Mouse (Mus musculus) CH12.LX (cell line): ENCODE results near the gene Fry. TPM values are rescaled to one million over a fixed set of nuclear protein-coding genes. Genes with fewer than 3 reads are reported as not detected.

Experiments used
- DNase-seq: peaks from one replicate; pipeline ENCODE4 v3.0.0-alpha.2; 2013; ENCODE audit errors: extremely low read depth
- H3K27ac ChIP-seq: 2 replicates; pipeline ENCODE4 v1.5.1; 2012; ENCODE audit warnings: low read depth, mild to moderate bottlenecking, control low read depth, moderate library complexity; ENCODE audit not compliant: insufficient read depth
- H3K27me3 ChIP-seq: replicated peaks from 2 replicates; pipeline ENCODE3; 2012; ENCODE audit warnings: inconsistent platforms
- H3K36me3 ChIP-seq, 2 experiments: replicated peaks in 1 of 2; 2 replicates each; pipeline versions ENCODE3 to v1.6.1; 2012; ENCODE audit warnings: inconsistent platforms in 1 of 2, low read length in 1 of 2, mild to moderate bottlenecking in 1 of 2, mixed read lengths in 1 of 2, moderate library complexity in 1 of 2; ENCODE audit not compliant: control insufficient read depth in 1 of 2, insufficient read depth in 1 of 2
- H3K4me1 ChIP-seq, 2 experiments: 2 replicates each; pipeline ENCODE4 v1.6.1; 2012; ENCODE audit warnings: inconsistent platforms in 1 of 2, moderate library complexity in 1 of 2; ENCODE audit not compliant: insufficient read depth in 2 of 2, control insufficient read depth in 1 of 2
- H3K4me2 ChIP-seq: 2 replicates; pipeline ENCODE4 v1.6.1; 2012; ENCODE audit warnings: low read depth, mild to moderate bottlenecking, control low read depth; ENCODE audit not compliant: poor library complexity, insufficient read depth, severe bottlenecking
- H3K4me3 ChIP-seq, 3 experiments: fragments of 150-350 bp in 1 of 3; sonication (generic) in 1 of 3; replicated peaks in 1 of 3; 2 replicates each; pipeline versions ENCODE3 to v1.5.1; 2011 to 2012; ENCODE audit warnings: low read depth in 2 of 3, low read length in 2 of 3, mild to moderate bottlenecking in 2 of 3, moderate library complexity in 2 of 3, control low read depth in 1 of 3, improper control_type of control experiment in 1 of 3, inconsistent platforms in 1 of 3, mixed read lengths in 1 of 3; ENCODE audit not compliant: poor library complexity in 1 of 3
- H3K79me2 ChIP-seq: replicated peaks from 2 replicates; pipeline ENCODE4 v1.6.1; 2012; ENCODE audit warnings: mild to moderate bottlenecking, moderate library complexity; ENCODE audit not compliant: control insufficient read depth, poor library complexity, insufficient read depth, severe bottlenecking; ENCODE audit errors: extremely low read depth
- H3K9ac ChIP-seq: 2 replicates; pipeline ENCODE4 v1.6.1; 2012; ENCODE audit warnings: low read depth, mild to moderate bottlenecking, control low read depth, moderate library complexity; ENCODE audit not compliant: insufficient read depth
- H3K9me3 ChIP-seq: replicated peaks from 2 replicates; pipeline ENCODE3; 2012; ENCODE audit warnings: low read length, inconsistent platforms, mixed read lengths
- BHLHE40 ChIP-seq: IDR thresholded peaks from 2 replicates; pipeline ENCODE4 v1.6.1; 2011; ENCODE audit warnings: mild to moderate bottlenecking, low read depth, low read length, improper control_type of control experiment
- CHD1 ChIP-seq: IDR thresholded peaks from 2 replicates; pipeline ENCODE4 v1.6.1; 2012; ENCODE audit warnings: low read depth, low read length, improper control_type of control experiment, inconsistent platforms
- CTCF ChIP-seq, 2 experiments: IDR thresholded peaks in 1 of 2; conservative IDR thresholded peaks in 1 of 2; 2 replicates each; pipeline ENCODE4 v1.5.1; 2011 to 2012; ENCODE audit warnings: low read depth in 2 of 2, low read length in 2 of 2, improper control_type of control experiment in 1 of 2, inconsistent platforms in 1 of 2, mild to moderate bottlenecking in 1 of 2, moderate library complexity in 1 of 2
- E2F4 ChIP-seq: IDR thresholded peaks from 2 replicates; pipeline ENCODE4 v1.6.1; 2011; ENCODE audit warnings: low read depth, low read length, improper control_type of control experiment; ENCODE audit not compliant: insufficient replicate concordance
- EP300 ChIP-seq: IDR thresholded peaks from 2 replicates; pipeline ENCODE4 v1.6.1; 2011; ENCODE audit warnings: low read length, improper control_type of control experiment
- IRF4 ChIP-seq: IDR thresholded peaks from 2 replicates; pipeline ENCODE4 v1.6.1; 2014; ENCODE audit warnings: low read depth, mild to moderate bottlenecking, inconsistent platforms, low read length, improper control_type of control experiment
- JUND ChIP-seq: conservative IDR thresholded peaks from 2 replicates; pipeline ENCODE4 v1.6.1; 2011; ENCODE audit warnings: low read depth, low read length, improper control_type of control experiment
- KAT2A ChIP-seq: IDR thresholded peaks from 2 replicates; pipeline ENCODE4 v1.6.1; 2012; ENCODE audit warnings: low read length, improper control_type of control experiment, inconsistent platforms; ENCODE audit not compliant: insufficient replicate concordance
- MAFK ChIP-seq: IDR thresholded peaks from 2 replicates; pipeline ENCODE4 v1.6.1; 2011; ENCODE audit warnings: low read length, improper control_type of control experiment; ENCODE audit not compliant: insufficient replicate concordance
- MAZ ChIP-seq: IDR thresholded peaks from 2 replicates; pipeline ENCODE4 v1.6.1; 2012; ENCODE audit warnings: low read depth, mild to moderate bottlenecking, inconsistent platforms, low read length, improper control_type of control experiment, moderate library complexity
- MXI1 ChIP-seq: IDR thresholded peaks from 2 replicates; pipeline ENCODE4 v1.6.1; 2011; ENCODE audit warnings: mild to moderate bottlenecking, low read depth, low read length, improper control_type of control experiment
- MYC ChIP-seq: IDR thresholded peaks from 2 replicates; pipeline ENCODE4 v1.6.1; 2011; ENCODE audit warnings: low read depth, mild to moderate bottlenecking, improper control_type of control experiment, low read length
- NELFE ChIP-seq: IDR thresholded peaks from 2 replicates; pipeline ENCODE4 v1.6.1; 2011; ENCODE audit warnings: low read depth, low read length, improper control_type of control experiment
- PAX5 ChIP-seq: IDR thresholded peaks from 2 replicates; pipeline ENCODE4 v1.6.1; 2012; ENCODE audit warnings: low read length, inconsistent platforms, mixed read lengths
- POLR2AphosphoS2 ChIP-seq: IDR thresholded peaks from 2 replicates; pipeline ENCODE4 v1.6.1; 2011; ENCODE audit warnings: low read depth, low read length, improper control_type of control experiment
- RAD21 ChIP-seq: IDR thresholded peaks from 2 replicates; pipeline ENCODE4 v1.6.1; 2011; ENCODE audit warnings: low read depth, mild to moderate bottlenecking, low read length, improper control_type of control experiment, moderate library complexity
- SIN3A ChIP-seq: IDR thresholded peaks from 2 replicates; pipeline ENCODE4 v1.6.1; 2012; ENCODE audit warnings: low read length, improper control_type of control experiment, inconsistent platforms
- SMC3 ChIP-seq: IDR thresholded peaks from 2 replicates; pipeline ENCODE4 v1.6.1; 2011; ENCODE audit warnings: low read depth, low read length, improper control_type of control experiment
- UBTF ChIP-seq: IDR thresholded peaks from 2 replicates; pipeline ENCODE4 v1.6.1; 2012; ENCODE audit warnings: low read depth, mild to moderate bottlenecking, inconsistent platforms, low read length, improper control_type of control experiment, moderate library complexity
- dilution Hi-C: fragments of 300-500 bp; cut with MboI; formaldehyde crosslinking; loops from 2 replicates; pipeline ENCODE4 v1.14.3; 2020; ENCODE audit warnings: low sequenced_read_pairs; ENCODE audit not compliant: extremely low pct_unique_long_range_greater_than_20kb, extremely low pct_ligation_motif_present
- in situ Hi-C: fragments of 300-500 bp; cut with MboI; formaldehyde crosslinking; loops from 3 replicates; pipeline ENCODE4 v1.14.3; 2019; ENCODE audit warnings: low sequenced_read_pairs, low pct_ligation_motif_present, low pct_unique_long_range_greater_than_20kb, mixed read lengths
- polyA plus RNA-seq: library from polyadenylated mRNA; unstranded; fragments of >175 nt; gene quantifications from 2 replicates; pipeline ENCODE4 v1.2.1, GENCODE M21; 2012; ENCODE audit warnings: low read depth; ENCODE audit not compliant: insufficient read length
- total RNA-seq, 2 experiments: library from RNA; depleted of rRNA; stranded (reverse); fragments of 300-350 nt in 1 of 2; fragments of >200 nt in 1 of 2; gene quantifications; 2 replicates each; pipeline ENCODE4 v1.2.3; 2012 to 2014

The Fry gene
- total and polyA plus RNA-seq, 3 experiments, result 0.34 to 0.80 (median 0.34) TPM

- no peak overlapping the region for H3K27ac ChIP-seq
Observed at GRCm38 (mm10) chr5:150425038-150425437, 306.6 kb downstream of the Fry start.

GRCm38 (mm10) chr5:150426595-150426994 is 308.1 kb downstream of the Fry start:
- DNase-seq, result peak; percentile 26
- no peak for TF ChIP-seq MXI1
- TF ChIP-seq MYC, result no peak
- peak; percentile 29 to 51; a peak in 3 of 4 replicates for TF ChIP-seq CTCF (conservative IDR thresholded peaks at IDR 0.05 in 1 of 2, IDR thresholded peaks at IDR 0.05 in 1 of 2; ENCODE audit: low read depth in 2 of 2, low read length in 2 of 2)
- no peak for TF ChIP-seq NELFE
- no peak for TF ChIP-seq JUND
- TF ChIP-seq RAD21, result peak; percentile 33
- TF ChIP-seq MAFK, result no peak
- no peak for TF ChIP-seq MAZ
- TF ChIP-seq SMC3, result peak; percentile 32
- no peak for TF ChIP-seq KAT2A
- TF ChIP-seq, all 38 proteins: peak for 3
- Histone ChIP-seq H3K9me3 (no peaks in the 10 kb centered on the region), H3K4me2 (no peak overlapping the region), H3K27me3 (no peaks in the 10 kb centered on the region), H3K4me1 (no peaks in the 10 kb centered on the region), H3K79me2 (no peaks in the 10 kb centered on the region), H3K9ac (no peak overlapping the region), H3K4me3 (no peak overlapping the region), H3K36me3 (no peaks in the 10 kb centered on the region), H3K27ac (no peak overlapping the region)
- in situ Hi-C loops, result no loop called here
- dilution Hi-C loops, result no loop called here

More at GRCm38 (mm10) chr5:150425038-150425437, 306.6 kb downstream of the Fry start:
- no peaks in the 10 kb centered on the region for H3K79me2 ChIP-seq
- in situ Hi-C loops, result no loop called here
- TF ChIP-seq JUND (no peak), POLR2AphosphoS2 (no peak), UBTF (no peak), EP300 (no peak), SIN3A (no peak), MXI1 (no peak)
- DNase-seq, result no peak
- no peak overlapping the region for H3K9ac ChIP-seq
- H3K27me3 ChIP-seq, result no peaks in the 10 kb centered on the region
- H3K36me3 ChIP-seq, result no peaks in the 10 kb centered on the region
- dilution Hi-C loops, result no loop called here
- no peaks in the 10 kb centered on the region for H3K9me3 ChIP-seq
- no peak overlapping the region for H3K4me3 ChIP-seq
- H3K4me1 ChIP-seq, result no peaks in the 10 kb centered on the region
- no peak overlapping the region for H3K4me2 ChIP-seq

GRCm38 (mm10) chr5:150431286-150431685 is 312.8 kb downstream of the Fry start:
- Histone ChIP-seq H3K4me3 (no peak overlapping the region), H3K36me3 (no peaks in the 10 kb centered on the region), H3K79me2 (no peaks in the 10 kb centered on the region), H3K4me1 (no peaks in the 10 kb centered on the region), H3K9me3 (peaks cover 11% of the 10 kb centered on the region), H3K27me3 (no peaks in the 10 kb centered on the region), H3K27ac (no peak overlapping the region), H3K4me2 (no peak overlapping the region), H3K9ac (no peak overlapping the region)
- DNase-seq, result no peak
- TF ChIP-seq CHD1, result no peak
- no peak for TF ChIP-seq PAX5
- TF ChIP-seq E2F4, result no peak
- TF ChIP-seq CTCF (conservative IDR thresholded peaks at IDR 0.05 in 1 of 2, IDR thresholded peaks at IDR 0.05 in 1 of 2; ENCODE audit: low read depth in 2 of 2, low read length in 2 of 2), result peak in 1 of 2 experiments; percentile 22; a peak in 2 of 4 replicates
- TF ChIP-seq UBTF, result no peak
- no peak for TF ChIP-seq IRF4
- TF ChIP-seq BHLHE40, result no peak
- no peak for TF ChIP-seq KAT2A
- in situ Hi-C loops (no loop called here), dilution Hi-C loops (no loop called here)
